Mouse (Mus musculus): Measurements from ENCODE around the gene Lrp8.
A peak's percentile ranks its signal among the peaks of the same experiment; 100 is the strongest.

The Lrp8 gene

GRCm38 (mm10) chr4:107802185-107802449, at the start of gene Lrp8:
Lrp8 (plus strand) TSS chr4:107802261.
- no peak for DNase-seq (ENCODE audit: low spot score)

DNA sequence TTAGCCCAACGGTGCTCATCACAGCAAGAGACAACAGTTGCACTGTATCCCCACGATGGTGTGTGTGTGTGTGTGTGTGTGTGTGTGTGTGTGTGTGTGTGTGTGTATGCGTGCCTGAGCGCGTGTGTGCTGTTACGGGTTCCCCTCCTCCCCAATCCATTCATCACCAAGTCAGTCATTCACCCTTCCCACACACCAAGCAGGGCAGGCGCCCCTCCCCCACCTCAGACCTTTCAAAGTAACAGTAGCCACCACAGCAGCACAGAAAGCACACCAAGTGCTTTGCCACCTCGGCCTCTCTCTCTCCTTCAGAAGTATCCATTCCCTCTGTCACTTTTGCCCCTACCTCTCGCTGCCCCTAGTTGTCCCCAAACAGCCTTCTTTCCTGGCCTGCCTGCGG, 45.8 kb upstream of the Lrp8 start:
- DNase-seq (ENCODE audit: low spot score), result no peak

DNA sequence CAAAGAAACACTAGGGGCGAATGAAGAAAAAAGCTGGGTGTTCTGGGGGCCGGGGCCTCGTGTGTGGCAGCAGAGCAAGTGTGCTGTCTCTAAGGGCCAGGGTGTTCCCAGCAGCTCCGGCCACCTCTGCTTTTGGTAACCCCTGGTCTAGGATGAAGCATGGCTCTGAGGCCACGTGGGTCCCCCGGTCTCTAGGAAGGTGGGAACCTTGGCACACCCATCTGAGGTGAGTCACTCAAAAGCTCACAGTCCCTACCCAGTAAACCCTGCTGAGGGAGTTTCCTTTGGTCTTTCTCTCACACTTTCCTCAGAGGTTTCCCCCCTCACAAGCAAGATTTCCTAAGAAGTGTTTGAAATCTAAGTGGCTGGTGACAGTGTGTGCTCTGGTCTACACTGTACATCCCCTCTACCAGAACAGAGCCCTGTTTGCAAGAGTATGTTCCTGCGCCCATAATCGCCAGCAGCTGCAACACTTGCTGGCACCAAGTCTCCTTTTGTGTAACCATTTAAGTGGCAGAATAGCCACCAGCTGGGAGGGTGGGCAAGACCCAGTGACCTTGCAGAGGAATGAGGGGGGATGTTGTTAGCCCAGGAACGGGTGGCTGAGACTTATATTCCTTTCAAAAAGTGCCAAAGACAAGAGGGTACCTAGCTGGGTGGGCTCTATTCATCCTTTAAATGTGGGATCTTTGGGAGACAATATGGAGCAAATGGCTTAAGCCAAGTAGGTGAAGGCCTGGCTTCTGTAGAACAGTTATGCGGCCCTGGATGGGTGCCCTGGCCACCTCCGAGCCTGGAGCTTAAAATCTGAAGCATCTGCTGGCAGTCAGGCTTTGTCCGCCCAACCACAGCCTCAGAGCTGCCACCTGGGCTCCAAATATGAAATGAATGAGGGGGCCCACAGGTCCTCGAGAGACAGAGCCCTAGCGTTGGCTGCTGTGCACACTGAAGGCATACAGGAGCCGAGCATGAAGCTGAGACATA, 44.3 kb upstream of the Lrp8 start:
- no peak for DNase-seq (ENCODE audit: low spot score)

DNA sequence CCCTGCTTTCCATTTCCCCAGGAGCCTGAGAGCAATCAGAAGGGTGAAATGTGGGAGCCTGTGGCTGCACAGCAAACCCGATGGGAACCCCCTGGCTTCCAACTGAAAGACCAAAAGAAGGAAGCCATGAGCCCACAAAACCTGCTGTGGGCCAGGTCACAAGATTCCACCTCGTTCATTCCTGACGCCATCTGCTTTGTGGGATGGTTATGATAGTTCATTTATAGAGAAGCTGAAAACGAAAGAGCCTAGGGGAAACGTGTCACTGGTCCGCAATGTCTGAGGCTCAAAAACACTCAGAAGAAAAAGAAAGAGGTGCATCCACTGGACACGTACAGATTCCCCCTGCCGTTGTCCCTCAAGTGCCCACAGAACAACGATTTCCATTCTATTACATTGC, 43.1 kb upstream of the Lrp8 start:
- no peak for DNase-seq (ENCODE audit: low spot score)

- DNase-seq (ENCODE audit: low spot score), result peak; percentile 72
These were observed 39.1 kb upstream of the Lrp8 start for GRCm38 (mm10) chr4:107763001-107763400.

DNA sequence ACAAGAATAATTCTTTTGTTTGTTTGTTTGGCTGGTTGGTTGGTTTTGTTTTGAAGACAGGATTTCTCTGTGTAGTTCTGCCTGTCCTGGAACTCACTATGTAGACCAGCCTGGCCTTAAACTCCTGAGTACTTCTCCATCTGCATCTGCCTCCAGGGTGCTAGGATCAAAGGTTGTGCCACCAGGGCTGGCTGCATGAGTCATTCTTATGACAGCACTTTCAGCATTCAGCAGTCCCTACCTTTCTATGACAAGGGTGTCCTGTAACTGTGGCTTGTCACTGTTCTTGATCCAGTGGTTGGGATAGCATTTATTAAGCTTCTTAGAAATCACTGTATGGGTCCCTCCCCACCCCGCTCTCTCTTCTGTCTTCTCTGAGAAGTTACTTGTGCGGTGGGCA, 38.5 kb upstream of the Lrp8 start:
- DNase-seq (ENCODE audit: low spot score), result no peak

GRCm38 (mm10) chr4:107765196-107765813, 36.8 kb upstream of the Lrp8 start:
- DNase-seq (ENCODE audit: low spot score), result no peak

GRCm38 (mm10) chr4:107766182-107766581, 35.9 kb upstream of the Lrp8 start:
- no peak for DNase-seq (ENCODE audit: low spot score)

DNA sequence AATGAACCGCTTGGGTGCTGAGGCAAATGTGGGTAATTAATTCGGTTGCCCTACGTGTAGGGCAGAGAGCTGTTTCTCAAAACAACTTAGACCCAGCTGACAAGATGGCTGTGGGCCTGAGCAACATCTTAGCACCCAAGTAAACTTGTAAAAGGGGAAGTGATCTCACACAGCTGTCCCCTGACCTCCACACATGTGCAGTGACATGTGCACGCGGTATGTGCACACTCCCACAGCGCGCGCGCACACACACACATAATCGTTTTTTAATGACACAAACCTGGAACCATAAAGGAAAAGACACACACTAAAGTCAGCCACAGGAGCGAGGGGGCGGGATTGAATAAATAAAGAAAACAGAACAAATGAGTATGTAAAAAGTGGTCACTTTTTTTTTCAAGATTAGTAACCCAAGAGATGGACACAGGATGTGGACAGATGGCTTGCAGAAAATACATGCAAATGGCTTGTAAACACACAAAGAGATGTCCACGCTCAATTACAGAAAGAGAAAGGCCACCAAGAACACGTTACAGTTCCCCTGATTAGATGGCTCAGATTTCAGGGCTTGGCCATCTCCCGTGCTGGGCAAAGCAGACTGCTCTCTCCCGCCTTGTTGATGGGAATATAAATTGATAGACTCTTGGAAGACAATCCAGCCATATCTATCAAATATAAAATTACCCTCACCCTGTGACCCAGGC, 29.8 kb upstream of the Lrp8 start:
- DNase-seq (ENCODE audit: low spot score), result no peak

DNA sequence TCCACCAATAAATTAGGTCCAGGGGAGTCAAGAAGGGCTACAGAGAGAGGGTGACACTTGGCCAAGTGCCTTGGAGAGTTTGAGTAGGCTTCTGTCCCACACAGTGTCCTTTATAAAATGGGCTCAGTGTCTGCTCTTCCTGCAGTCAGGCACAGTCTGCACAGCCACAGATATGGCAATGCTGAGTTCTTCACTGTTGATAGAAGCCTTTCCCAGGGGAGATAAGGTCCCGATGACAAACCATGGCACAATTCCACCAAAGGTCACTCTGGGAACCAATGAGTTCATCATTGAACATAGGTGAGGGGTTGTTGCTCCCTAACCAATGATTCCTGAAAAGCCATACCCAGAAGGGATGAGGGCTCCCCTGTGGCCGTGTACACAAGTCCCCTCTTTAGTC, 27.2 kb upstream of the Lrp8 start:
- DNase-seq (ENCODE audit: low spot score), result no peak

GRCm38 (mm10) chr4:107775672-107776071, 26.4 kb upstream of the Lrp8 start:
- DNase-seq (ENCODE audit: low spot score), result no peak

GRCm38 (mm10) chr4:107776990-107777673, 24.9 kb upstream of the Lrp8 start:
- no peak for DNase-seq (ENCODE audit: low spot score)

GRCm38 (mm10) chr4:107783541-107783940, 18.5 kb upstream of the Lrp8 start:
- DNase-seq (ENCODE audit: low spot score), result no peak

DNA sequence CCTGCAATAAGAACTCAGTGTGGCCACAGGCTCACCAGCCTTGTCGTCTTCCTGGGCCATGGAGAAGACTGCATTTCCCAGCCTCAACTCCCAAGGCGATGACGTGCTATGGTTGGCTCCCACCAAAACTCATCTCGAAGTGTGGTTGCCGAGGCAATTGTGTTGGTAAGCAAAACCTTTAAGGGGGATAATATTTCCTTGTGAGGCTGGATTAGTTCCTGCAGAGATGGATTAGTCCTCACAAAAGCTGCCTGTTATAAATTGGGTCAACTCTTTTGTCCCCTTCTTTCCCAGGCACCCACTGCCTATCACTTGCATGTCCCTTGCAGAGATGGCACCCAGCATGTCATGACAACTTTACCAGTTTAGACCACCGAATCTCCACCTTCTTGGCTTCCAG, 13.2 kb upstream of the Lrp8 start:
- DNase-seq (ENCODE audit: low spot score), result no peak

DNA sequence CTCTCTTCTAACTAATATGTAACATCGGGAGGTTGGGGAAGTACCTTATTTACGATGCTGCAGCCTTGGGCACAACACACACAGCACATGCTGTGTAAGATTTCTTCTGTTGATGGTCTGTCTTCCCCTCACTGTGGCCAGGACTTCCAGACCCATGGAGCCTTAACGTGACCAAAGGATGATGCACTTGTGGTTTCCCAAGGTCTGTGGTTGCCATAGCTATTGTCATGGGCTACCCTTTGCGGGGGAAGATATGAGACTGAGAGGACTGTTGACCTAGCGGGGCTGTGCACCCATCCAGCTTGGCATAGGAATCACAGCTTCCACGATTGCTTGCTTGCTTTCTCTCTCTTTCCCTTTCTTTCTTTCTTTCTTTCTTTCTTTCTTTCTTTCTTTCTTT, 1.3 kb upstream of the Lrp8 start:
- no peak for DNase-seq (ENCODE audit: low spot score)

DNA sequence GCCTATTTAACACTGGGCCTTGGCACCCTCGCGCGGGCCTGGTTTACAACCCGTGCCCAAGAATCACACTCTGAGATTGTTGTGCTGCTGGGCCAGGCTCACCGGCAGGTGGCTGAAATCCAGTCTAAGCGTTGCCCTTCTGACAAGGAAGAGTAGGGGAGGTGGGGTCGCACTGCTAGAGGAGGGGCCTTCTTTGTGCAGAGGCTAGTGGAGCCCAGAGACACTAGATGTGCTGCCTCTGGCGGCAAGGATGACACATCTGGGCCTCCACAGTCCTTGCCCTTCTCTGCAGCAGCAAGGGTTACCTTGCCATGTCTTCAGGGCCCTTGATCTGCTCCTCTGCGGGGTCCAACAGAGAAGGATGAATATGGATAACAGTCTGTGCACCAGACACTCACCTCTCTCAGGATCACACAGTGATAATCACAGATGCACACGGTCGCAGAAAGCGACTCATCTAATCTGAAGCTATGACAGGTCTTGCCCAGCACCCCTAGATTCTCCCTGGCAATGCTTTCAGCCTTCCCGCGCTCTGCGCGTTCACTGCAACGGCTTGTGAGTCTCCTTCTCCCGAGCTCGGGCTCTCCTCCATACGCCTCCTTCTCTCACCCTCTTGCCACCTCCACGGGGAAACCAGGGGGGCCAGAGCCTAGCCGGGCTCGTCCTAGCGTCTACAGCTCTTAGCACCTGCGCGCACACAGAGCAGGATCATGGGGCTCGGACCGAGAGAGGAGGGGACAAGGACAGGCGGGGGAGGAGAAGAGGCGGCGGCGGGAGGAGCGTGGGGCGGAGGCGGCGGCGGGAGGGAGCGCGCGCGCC, 486 bp upstream of the Lrp8 start:
- peak; percentile 72 for DNase-seq (ENCODE audit: low spot score)

GRCm38 (mm10) chr4:107802450-107803331, 630 bp downstream of the Lrp8 start:
- peak; percentile 33 for DNase-seq (ENCODE audit: low spot score)

DNA sequence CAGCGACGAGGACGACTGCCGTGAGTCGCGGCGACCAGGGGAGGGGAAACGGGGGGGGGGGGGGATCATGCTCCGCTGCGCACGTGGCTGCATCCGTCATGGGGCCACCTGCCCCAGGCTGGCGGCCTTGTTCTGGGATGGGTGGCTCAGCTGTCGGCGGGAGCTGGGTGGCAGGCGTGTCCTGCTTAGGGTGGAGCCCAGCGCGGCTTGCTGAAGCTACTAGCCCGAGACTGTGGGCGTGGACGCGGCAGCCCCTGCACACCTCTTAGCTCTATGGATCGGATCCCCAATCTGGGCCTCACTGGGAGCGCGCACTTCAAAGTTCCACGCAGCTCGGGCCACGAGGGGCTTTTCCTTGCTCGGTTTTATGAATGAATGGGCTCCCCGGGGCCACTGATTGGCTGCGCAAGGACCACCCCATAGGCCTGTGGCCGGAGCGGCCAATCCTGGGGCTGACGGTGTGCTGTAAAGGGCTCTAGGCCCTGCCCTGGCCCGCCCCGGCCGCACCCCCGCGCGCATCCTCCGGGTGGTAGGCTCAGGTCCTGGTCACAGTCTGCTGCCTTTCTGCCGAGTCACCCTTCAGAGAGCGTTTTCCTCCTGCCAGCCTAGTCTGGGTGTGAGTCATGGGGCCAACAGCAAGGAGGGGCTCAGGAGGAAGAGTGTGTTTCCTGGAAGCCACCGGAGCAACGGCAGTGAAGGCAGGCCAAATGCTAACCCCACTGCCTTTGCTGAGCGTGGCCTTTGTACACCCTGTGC, 1.5 kb downstream of the Lrp8 start:
- DNase-seq (ENCODE audit: low spot score), result peak; percentile 87

DNA sequence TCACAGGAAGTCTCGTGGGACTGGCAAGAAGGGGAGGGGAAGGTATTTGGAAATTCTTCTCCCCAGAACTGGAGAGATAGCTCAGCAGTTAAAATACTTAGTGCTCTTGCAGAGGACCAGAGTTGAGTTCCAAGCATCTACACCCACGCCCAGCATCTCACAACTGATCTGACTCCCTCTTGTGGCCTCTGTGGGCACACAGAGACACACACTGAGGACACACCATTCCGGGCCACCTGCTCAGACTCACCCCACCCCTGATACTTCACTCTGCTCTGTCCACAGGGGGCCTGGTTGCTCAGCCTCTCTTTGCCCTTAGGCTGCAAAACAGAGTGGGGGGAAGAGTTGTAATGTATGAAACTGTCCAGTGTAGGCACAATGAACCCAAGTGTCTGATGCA, 3.4 kb downstream of the Lrp8 start:
- no peak for DNase-seq (ENCODE audit: low spot score)

DNA sequence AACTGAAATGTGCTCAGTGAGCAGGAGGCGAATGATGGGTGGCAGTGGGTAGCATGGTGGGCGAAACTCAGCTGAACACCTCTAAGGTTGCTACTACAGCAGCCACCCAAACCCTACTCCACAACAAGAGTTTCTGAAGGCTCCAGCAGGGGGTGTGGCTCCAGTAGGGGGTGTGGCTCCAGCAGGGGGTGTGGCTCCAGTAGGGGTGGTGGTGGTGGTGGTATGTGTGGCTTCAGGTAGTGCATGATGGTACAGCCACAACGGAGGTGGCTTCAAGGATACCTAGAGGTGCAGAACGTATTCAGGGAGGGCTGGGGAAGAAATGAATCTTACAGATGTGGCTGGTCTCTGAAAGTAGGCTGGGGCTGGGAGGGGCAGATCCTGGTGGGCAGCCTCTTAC, 5.7 kb downstream of the Lrp8 start:
- no peak for DNase-seq (ENCODE audit: low spot score)

Measured in testis, postnatal 14 days (tissue).